Mouse (Mus musculus): ENCODE measurements around the gene Map7d3.

GRCm38 (mm10) chrX:56839369-56839768 is 17.2 kb upstream of the Map7d3 start:
- TF ChIP-seq CTCF (conservative IDR thresholded peaks at IDR 0.05; ENCODE audit: insufficient read depth, insufficient read length, low read depth, low read length) (peak; percentile 26; the same call in 1 of the 2 replicates), POLR2A (IDR thresholded peaks at IDR 0.05; ENCODE audit: low read depth, low read length) (no peak)

All from kidney, adult 2 months (tissue).